Mouse (Mus musculus): ENCODE results near the gene Gemin7.

GRCm38 (mm10) chr7:19551634-19552033, 25.8 kb downstream of the Gemin7 start:
- TF ChIP-seq ZC3H11A (IDR thresholded peaks at IDR 0.05; ENCODE audit: low read depth, low read length) (no peak), POLR2A (IDR thresholded peaks at IDR 0.05; ENCODE audit: low read depth, low read length) (no peak), NRF1 (IDR thresholded peaks at IDR 0.05; ENCODE audit: low read depth, low read length) (no peak), E2F4 (IDR thresholded peaks at IDR 0.05; ENCODE audit: insufficient replicate concordance, low read depth, low read length) (no peak), RAD21 (IDR thresholded peaks at IDR 0.05; ENCODE audit: low read depth, low read length) (no peak), USF1 (IDR thresholded peaks at IDR 0.05; ENCODE audit: low read depth, low read length) (no peak), CTCF (conservative IDR thresholded peaks at IDR 0.05 in 1 of 2, IDR thresholded peaks at IDR 0.05 in 1 of 2; ENCODE audit: low read depth in 2 of 2, low read length in 2 of 2) (no peak), IRF4 (IDR thresholded peaks at IDR 0.05; ENCODE audit: low read depth, low read length) (no peak), POLR2AphosphoS2 (IDR thresholded peaks at IDR 0.05; ENCODE audit: low read depth, low read length) (no peak), HCFC1 (IDR thresholded peaks at IDR 0.05; ENCODE audit: low read depth, low read length) (no peak), ETS1 (conservative IDR thresholded peaks at IDR 0.05; ENCODE audit: low read depth, low read length) (no peak), MAZ (IDR thresholded peaks at IDR 0.05; ENCODE audit: low read depth, low read length) (no peak)

Measured in CH12.LX (cell line).